Mouse (Mus musculus) myocyte (in vitro differentiated cells): ENCODE results near the gene Hnrnpk.

Experiments
- CEBPB ChIP-seq: IDR thresholded peaks from 2 replicates; pipeline ENCODE4 v1.6.1; 2011; ENCODE audit warnings: mild to moderate bottlenecking, moderate library complexity; ENCODE audit not compliant: poor library complexity, insufficient read depth, severe bottlenecking
- MYOD1 ChIP-seq, 3 experiments: IDR thresholded peaks; one replicate each; pipeline ENCODE4 v1.6.1; 2011; ENCODE audit warnings: control low read depth in 2 of 3, low read depth in 2 of 3, mild to moderate bottlenecking in 2 of 3, moderate library complexity in 1 of 3; ENCODE audit not compliant: insufficient read length in 2 of 3, control insufficient read depth in 1 of 3
- MYOG ChIP-seq, 3 experiments: IDR thresholded peaks; one replicate each; pipeline ENCODE4 v1.6.1; 2011; ENCODE audit warnings: control low read depth in 2 of 3, low read depth in 2 of 3, mild to moderate bottlenecking in 2 of 3; ENCODE audit not compliant: insufficient read length in 2 of 3, control insufficient read depth in 1 of 3, insufficient read depth in 1 of 3
- POLR2A ChIP-seq: IDR thresholded peaks from one replicate; pipeline ENCODE4 v1.6.1; 2011; ENCODE audit warnings: low read depth, mild to moderate bottlenecking, control low read depth, moderate library complexity; ENCODE audit not compliant: insufficient read length
- SRF ChIP-seq: IDR thresholded peaks from one replicate; pipeline ENCODE4 v1.6.1; 2011; ENCODE audit warnings: low read depth; ENCODE audit not compliant: control insufficient read depth, insufficient read length
- TCF12 ChIP-seq: IDR thresholded peaks from one replicate; pipeline ENCODE4 v1.6.1; 2011; ENCODE audit warnings: mild to moderate bottlenecking, control low read depth; ENCODE audit not compliant: poor library complexity, insufficient read depth, severe bottlenecking
- TCF3 ChIP-seq: IDR thresholded peaks from one replicate; pipeline ENCODE4 v1.6.1; 2011; ENCODE audit warnings: low read depth, control low read depth; ENCODE audit not compliant: insufficient read length
- USF1 ChIP-seq: IDR thresholded peaks from one replicate; pipeline ENCODE4 v1.6.1; 2011; ENCODE audit warnings: low read depth, mild to moderate bottlenecking, control low read depth, moderate library complexity

DNA sequence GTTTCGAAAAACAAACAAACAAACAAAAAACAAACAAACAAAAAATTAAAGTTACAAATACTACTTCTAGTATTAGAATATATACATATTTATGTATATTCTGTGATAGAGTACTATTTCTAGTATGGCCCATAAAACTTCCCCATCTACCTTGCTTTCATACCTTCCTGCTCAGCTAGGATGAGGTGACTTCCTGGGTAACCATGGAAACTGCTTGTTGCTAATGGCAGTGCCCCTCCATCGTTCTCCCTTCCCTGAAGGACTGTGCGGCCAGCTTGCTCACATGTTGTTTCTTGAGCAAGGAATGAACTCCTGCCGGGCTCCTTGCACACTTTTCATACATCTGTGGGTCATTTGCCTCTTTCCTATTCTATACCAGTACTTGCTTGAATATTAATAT, 40.2 kb upstream of the Hnrnpk start:
- TF ChIP-seq POLR2A (no peak), USF1 (no peak), CEBPB (no peak), MYOD1 (IDR thresholded peaks at IDR 0.05; ENCODE audit: control insufficient read depth in 1 of 3, insufficient read length in 2 of 3, low read depth in 2 of 3) (no peak), TCF3 (no peak), MYOG (IDR thresholded peaks at IDR 0.05; ENCODE audit: control insufficient read depth in 1 of 3, insufficient read depth in 1 of 3, insufficient read length in 2 of 3, low read depth in 2 of 3) (no peak), TCF12 (no peak), SRF (no peak)
